Mouse (Mus musculus) forebrain, embryonic 16.5 days (tissue): ENCODE data around the gene Pnpla6. TPM values are rescaled to one million over a fixed set of nuclear protein-coding genes. Genes with fewer than 3 reads are reported as not detected.

ENCODE experiments used
- ATAC-seq: fragments of 200-750 bp; cut with Nextera tagmentation; 2 replicates; pipeline ENCODE4 v1.8.0; 2017; ENCODE audit warnings: mild to moderate bottlenecking, moderate library complexity
- H3K27ac ChIP-seq: fragments of 300-500 bp; sonication (generic); 2 replicates; pipeline ENCODE4 v1.5.1; 2014; ENCODE audit warnings: low read length, control low read depth
- H3K27me3 ChIP-seq: fragments of 300-500 bp; sonication (generic); replicated peaks from 2 replicates; pipeline ENCODE4 v1.6.1; 2014; ENCODE audit warnings: low read length; ENCODE audit not compliant: control insufficient read depth, insufficient read depth
- H3K36me3 ChIP-seq: fragments of 300-500 bp; sonication (generic); 2 replicates; pipeline ENCODE4 v1.6.1; 2014; ENCODE audit not compliant: control insufficient read depth, insufficient read depth
- H3K4me1 ChIP-seq: fragments of 300-500 bp; sonication (generic); replicated peaks from 2 replicates; pipeline ENCODE4 v1.6.1; 2014; ENCODE audit warnings: low read length; ENCODE audit not compliant: control insufficient read depth, insufficient read depth
- H3K4me2 ChIP-seq: fragments of 300-500 bp; sonication (generic); 2 replicates; pipeline ENCODE4 v1.6.1; 2014; ENCODE audit warnings: mild to moderate bottlenecking, low read length, control low read depth
- H3K4me3 ChIP-seq: fragments of 300-500 bp; sonication (generic); replicated peaks from 2 replicates; pipeline ENCODE4 v1.5.1; 2014; ENCODE audit warnings: mild to moderate bottlenecking, low read length, control low read depth
- H3K9ac ChIP-seq: fragments of 300-500 bp; sonication (generic); replicated peaks from 2 replicates; pipeline ENCODE4 v1.6.1; 2014; ENCODE audit warnings: low read depth, low read length, control low read depth
- H3K9me3 ChIP-seq: fragments of 300-500 bp; sonication (generic); 2 replicates; pipeline ENCODE4 v1.6.1; 2016; ENCODE audit warnings: low read length; ENCODE audit not compliant: control insufficient read depth
- WGBS: fragments of 180-500 bp; shearing (Covaris S2); extraction: QIAGEN DNeasy Blood & Tissue Kit; methylation state at CpG from one replicate; pipeline ENCODE4 v1.1.7; 2014; 5-methylcytosine and 5-hydroxymethylcytosine counted together
- polyA plus RNA-seq: library from polyadenylated mRNA; unstranded; fragments of >200 nt; fragmentation: Nextera tagmentation; extraction: Ambion mirVana; gene quantifications from 2 replicates; pipeline ENCODE4 v1.2.1, GENCODE M21; 2015

Gene Pnpla6
- polyA plus RNA-seq, 1 experiment from 2014 or later, result 36.0 TPM

DNA sequence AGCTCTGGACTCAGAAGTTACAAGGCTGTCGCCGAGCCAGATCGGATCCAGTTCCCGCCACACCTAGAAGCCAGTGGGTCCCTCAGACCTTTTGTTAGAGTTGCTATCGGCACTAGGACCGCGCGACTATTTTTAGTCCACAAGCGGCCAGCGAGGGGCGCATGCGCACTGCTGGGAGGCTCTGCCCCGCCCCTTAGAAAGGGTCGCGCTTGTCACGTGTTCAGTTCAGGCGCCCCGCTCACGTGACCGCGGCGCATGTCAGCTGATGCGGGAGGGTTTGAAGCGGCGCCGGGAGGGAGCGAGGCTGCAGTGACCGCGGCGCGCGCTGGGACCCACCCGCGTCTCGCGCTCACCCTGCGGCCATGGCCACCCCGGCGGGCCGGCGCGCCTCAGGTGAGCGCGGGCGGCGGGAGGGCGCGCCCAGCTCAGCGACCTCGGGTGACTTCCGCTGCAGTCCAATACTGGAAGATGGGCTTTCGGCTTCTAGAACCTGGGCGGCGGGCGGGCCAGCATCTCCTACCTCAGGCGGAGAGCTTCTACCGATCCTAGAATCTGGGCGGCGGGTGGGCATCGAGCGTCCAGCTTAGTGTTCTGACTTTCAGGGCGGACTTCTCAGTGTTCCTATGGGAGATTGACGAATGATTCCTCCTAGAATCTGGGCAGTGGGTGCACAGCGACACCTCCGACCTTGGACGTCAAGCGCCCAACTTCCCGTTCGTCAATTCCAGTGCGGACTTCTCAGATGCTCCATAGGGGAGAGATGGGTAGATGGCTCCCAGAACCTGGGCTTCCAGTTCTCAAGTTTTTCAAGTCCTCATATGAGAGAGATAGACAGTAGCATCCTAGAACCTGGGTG, 14.7 kb upstream of the Pnpla6 start, which contains the start of gene Mcoln1:
TSS of gene Mcoln1 (plus strand) at position 223 of the 856 bp plus-strand sequence.
- peak; percentile 85 for ATAC-seq
- Histone ChIP-seq H3K27me3 (no peaks in the 10 kb centered on the region), H3K4me1 (peaks cover 35% of the 10 kb centered on the region), H3K9me3 (no peaks in the 10 kb centered on the region; the same call in 1 of the 2 replicates), H3K9ac (peak within 1 kb of the TSS; percentile 67), H3K27ac (peak within 1 kb of the TSS; percentile 90), H3K4me3 (peak within 1 kb of the TSS; percentile 66), H3K4me2 (peak within 1 kb of the TSS; percentile 93), H3K36me3 (peaks cover 15% of the 10 kb centered on the region)
- under 1% methylated on average over 70 of the region's 70 CpGs for WGBS

GRCm38 (mm10) chr8:3502217-3502616, 13.0 kb upstream of the Pnpla6 start:
- no peak for ATAC-seq
- peaks cover 12% of the 10 kb centered on the region for H3K36me3 ChIP-seq
- no peaks in the 10 kb centered on the region for H3K27me3 ChIP-seq
- 76% methylated on average over 4 of the region's 4 CpGs for WGBS
- no peak overlapping the region for H3K9ac ChIP-seq
- no peak overlapping the region for H3K4me3 ChIP-seq
- H3K27ac ChIP-seq, result no peak overlapping the region
- H3K9me3 ChIP-seq, result no peaks in the 10 kb centered on the region
- no peak overlapping the region for H3K4me2 ChIP-seq
- peaks cover 29% of the 10 kb centered on the region for H3K4me1 ChIP-seq

DNA sequence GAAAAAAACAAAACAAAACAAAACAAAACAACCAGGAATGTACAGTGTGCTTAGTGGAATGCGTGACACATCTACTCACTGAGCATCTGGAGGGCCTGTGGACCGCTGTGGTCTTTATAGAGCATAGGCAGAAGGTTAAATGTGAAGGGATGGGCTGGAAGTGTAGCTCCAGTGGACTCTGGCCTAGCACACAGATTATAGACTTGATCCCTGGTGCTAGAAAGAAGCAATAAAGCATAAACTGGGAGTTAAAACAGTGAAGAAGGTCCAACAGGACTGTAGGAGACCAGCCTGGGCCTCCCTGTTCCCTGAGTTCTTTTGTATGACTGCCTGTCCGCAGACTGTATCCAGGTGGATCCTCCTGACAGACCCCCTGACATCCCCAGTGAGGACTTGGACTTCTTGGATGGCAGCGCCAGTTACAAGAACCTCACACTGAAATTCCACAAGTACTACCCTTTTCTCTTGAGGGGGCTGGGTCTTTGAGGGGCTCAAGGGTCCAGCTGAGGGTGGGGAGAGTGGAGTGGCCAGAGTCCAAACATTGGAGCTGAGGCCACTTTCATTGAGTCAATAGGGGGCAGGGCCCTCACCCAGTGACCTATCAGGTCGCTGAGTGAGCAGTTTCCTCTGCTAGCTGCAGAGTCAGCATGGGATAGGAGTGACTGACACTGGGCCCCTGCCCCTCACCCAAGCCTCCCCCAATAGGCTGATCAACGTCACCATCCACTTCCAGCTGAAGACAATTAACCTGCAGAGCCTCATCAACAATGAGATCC, 7.0 kb upstream of the Pnpla6 start:
- no peaks in the 10 kb centered on the region for H3K9me3 ChIP-seq
- no peak overlapping the region for H3K4me2 ChIP-seq
- H3K36me3 ChIP-seq, result peaks cover 26% of the 10 kb centered on the region
- H3K27me3 ChIP-seq, result no peaks in the 10 kb centered on the region
- H3K27ac ChIP-seq, result no peak overlapping the region
- no peak overlapping the region for H3K9ac ChIP-seq
- ATAC-seq, result no peak
- no peaks in the 10 kb centered on the region for H3K4me1 ChIP-seq
- WGBS, result 90% methylated on average over 6 of the region's 6 CpGs
- no peak overlapping the region for H3K4me3 ChIP-seq

GRCm38 (mm10) chr8:3514681-3515247, 420 bp upstream of the Pnpla6 start:
- 34% methylated on average over 13 of the region's 13 CpGs for WGBS
- H3K4me1 ChIP-seq, result peaks cover 10% of the 10 kb centered on the region
- H3K36me3 ChIP-seq, result peaks cover 11% of the 10 kb centered on the region
- H3K27ac ChIP-seq, result peak overlapping the region; percentile 13
- peak overlapping the region; percentile 70 for H3K4me3 ChIP-seq
- no peak for ATAC-seq
- H3K27me3 ChIP-seq, result no peaks in the 10 kb centered on the region
- peak overlapping the region; percentile 95 for H3K4me2 ChIP-seq
- no peaks in the 10 kb centered on the region for H3K9me3 ChIP-seq
- H3K9ac ChIP-seq, result peak overlapping the region; percentile 58

DNA sequence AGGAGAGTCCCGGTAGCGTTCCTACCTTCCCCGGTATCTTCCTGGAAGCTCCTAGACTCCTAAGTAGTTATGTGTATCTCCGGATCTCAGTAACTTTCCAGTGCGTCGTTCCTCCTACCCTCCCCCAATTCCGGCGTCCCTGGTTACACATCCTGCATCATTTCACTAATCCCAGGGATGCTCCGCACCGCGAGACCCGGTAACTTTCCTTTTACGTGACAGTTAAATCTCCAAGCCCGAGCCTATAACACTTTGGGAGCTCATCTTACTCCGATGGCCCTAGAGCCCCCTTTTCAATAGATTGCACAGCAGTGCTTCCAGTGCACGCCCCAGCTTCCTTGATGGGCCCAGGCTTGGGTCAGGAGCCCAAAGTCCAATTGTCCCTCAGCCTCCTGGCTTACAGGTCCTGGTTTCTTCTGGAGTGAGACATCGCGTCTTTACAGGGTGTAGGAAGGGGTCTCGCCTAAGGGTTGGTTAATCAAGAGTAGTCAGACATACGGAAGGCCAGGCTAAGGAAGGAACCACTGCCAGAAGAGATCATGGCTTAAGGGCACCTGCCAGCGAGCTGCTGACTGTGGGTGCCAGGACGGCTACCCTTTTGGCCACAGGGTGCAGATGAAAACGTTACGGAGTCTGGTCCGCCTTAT, 710 bp downstream of the Pnpla6 start:
- Histone ChIP-seq H3K27ac (peak overlapping the region; percentile 71), H3K4me2 (peak overlapping the region; percentile 95), H3K9ac (peak overlapping the region; percentile 58), H3K4me3 (peak overlapping the region; percentile 70), H3K9me3 (no peaks in the 10 kb centered on the region), H3K36me3 (peaks cover 11% of the 10 kb centered on the region), H3K4me1 (peaks cover 10% of the 10 kb centered on the region), H3K27me3 (no peaks in the 10 kb centered on the region)
- under 1% methylated on average over 25 of the region's 25 CpGs for WGBS
- ATAC-seq, result peak; percentile 35

DNA sequence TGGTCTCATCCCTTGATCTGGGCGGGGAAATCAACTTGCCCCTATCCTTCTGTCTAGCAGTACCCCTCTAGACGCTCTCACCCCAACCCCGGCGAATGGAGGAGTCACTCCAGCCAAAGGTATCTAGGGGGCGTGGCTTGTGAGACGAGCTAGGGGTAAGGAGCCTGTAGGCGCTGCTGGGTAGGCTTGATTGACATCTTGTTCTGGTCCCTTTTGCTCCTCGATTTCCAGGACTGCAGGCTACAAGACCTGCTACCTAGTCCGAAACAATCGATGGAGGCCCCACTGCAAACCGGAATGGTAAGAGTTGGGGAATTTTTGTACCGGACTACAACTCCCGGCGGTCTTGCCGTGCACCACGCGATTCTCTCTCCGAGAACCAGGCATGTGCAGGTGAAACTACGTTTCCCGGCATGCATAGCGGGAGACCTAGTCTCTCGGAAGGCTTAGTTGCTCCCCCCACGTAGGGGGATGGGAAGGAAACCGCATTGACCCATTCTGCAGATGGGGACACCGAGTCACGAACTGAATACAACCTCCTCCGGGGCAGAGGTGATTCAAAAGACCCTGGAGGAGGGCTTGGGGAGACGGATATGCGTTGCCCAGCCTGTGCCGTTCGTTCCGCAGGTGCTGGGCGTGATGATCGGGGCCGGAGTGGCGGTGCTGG, 1.4 kb downstream of the Pnpla6 start:
- Histone ChIP-seq H3K36me3 (peaks cover 11% of the 10 kb centered on the region), H3K4me3 (peak overlapping the region; percentile 70), H3K27ac (peak overlapping the region; percentile 71), H3K4me1 (peaks cover 10% of the 10 kb centered on the region), H3K4me2 (peak overlapping the region; percentile 95), H3K27me3 (no peaks in the 10 kb centered on the region), H3K9me3 (no peaks in the 10 kb centered on the region), H3K9ac (peak overlapping the region; percentile 58)
- peak; percentile 85 for ATAC-seq
- 2% methylated on average over 36 of the region's 36 CpGs for WGBS

DNA sequence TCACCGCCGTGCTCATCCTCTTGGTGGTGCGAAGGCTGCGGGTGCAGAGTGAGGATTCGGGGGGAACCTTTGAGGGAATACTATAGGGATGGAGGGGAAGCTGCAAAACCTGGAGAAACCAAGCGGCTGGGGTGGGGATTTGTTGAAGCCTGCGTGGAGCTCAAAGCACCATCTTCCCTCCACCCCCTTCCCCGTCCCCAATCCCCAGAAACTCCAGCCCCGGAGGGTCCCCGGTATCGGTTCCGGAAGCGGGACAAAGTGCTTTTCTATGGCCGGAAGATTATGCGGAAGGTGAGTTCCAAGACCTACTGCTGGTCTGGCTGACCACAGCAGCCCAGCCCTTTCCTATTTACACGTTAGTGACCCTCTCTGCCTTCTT, 1.9 kb downstream of the Pnpla6 start:
- Histone ChIP-seq H3K4me1 (peaks cover 10% of the 10 kb centered on the region), H3K4me2 (peak overlapping the region; percentile 95), H3K4me3 (peak overlapping the region; percentile 70), H3K27me3 (no peaks in the 10 kb centered on the region), H3K36me3 (peaks cover 11% of the 10 kb centered on the region), H3K9me3 (no peaks in the 10 kb centered on the region), H3K9ac (peak overlapping the region; percentile 58), H3K27ac (0 out of 2 replicates have a peak overlapping the region, but pooled peaks have one; percentile 26)
- no peak for ATAC-seq
- 6% methylated on average over 16 of the region's 16 CpGs for WGBS

GRCm38 (mm10) chr8:3522007-3522697, 7.0 kb downstream of the Pnpla6 start:
- no peak overlapping the region for H3K27ac ChIP-seq
- ATAC-seq, result no peak
- peaks cover 21% of the 10 kb centered on the region for H3K36me3 ChIP-seq
- H3K4me2 ChIP-seq, result no peak overlapping the region
- no peaks in the 10 kb centered on the region for H3K27me3 ChIP-seq
- no peaks in the 10 kb centered on the region for H3K9me3 ChIP-seq
- peaks cover under 1% of the 10 kb centered on the region; the same call in 1 of the 2 replicates for H3K4me1 ChIP-seq
- no peak overlapping the region for H3K4me3 ChIP-seq
- WGBS, result 92% methylated on average over 13 of the region's 13 CpGs
- no peak overlapping the region for H3K9ac ChIP-seq
